Mouse (Mus musculus) neural tube, embryonic 13.5 days (tissue): ENCODE measurements around the gene Sdc4. TPM values are rescaled to one million over a fixed set of nuclear protein-coding genes. Genes with fewer than 3 reads are reported as not detected.

Experiments used
- ATAC-seq: fragments of 200-750 bp; cut with Nextera tagmentation; 2 replicates; pipeline ENCODE4 v1.8.0; 2017; ENCODE audit warnings: low read depth, mild to moderate bottlenecking, moderate TSS enrichment, moderate library complexity
- H3K27ac ChIP-seq: fragments of 300-500 bp; sonication (generic); replicated peaks from 2 replicates; pipeline ENCODE4 v1.5.1; 2015; ENCODE audit warnings: moderate library complexity, mild to moderate bottlenecking, inconsistent platforms
- H3K27me3 ChIP-seq: fragments of 300-500 bp; sonication (generic); 2 replicates; pipeline ENCODE4 v1.6.1; 2015; ENCODE audit warnings: mild to moderate bottlenecking, inconsistent platforms
- H3K36me3 ChIP-seq: fragments of 300-500 bp; sonication (generic); 2 replicates; pipeline ENCODE4 v1.6.1; 2015; ENCODE audit warnings: mild to moderate bottlenecking, inconsistent platforms
- H3K4me1 ChIP-seq: fragments of 300-500 bp; sonication (generic); replicated peaks from 2 replicates; pipeline ENCODE4 v1.6.1; 2015; ENCODE audit warnings: inconsistent platforms
- H3K4me2 ChIP-seq: fragments of 300-500 bp; sonication (generic); 2 replicates; pipeline ENCODE4 v1.6.1; 2015; ENCODE audit warnings: inconsistent platforms, mild to moderate bottlenecking, moderate library complexity
- H3K4me3 ChIP-seq: fragments of 300-500 bp; sonication (generic); 2 replicates; pipeline ENCODE4 v1.5.1; 2015; ENCODE audit warnings: mild to moderate bottlenecking, inconsistent platforms
- H3K9ac ChIP-seq: fragments of 300-500 bp; sonication (generic); 2 replicates; pipeline ENCODE4 v1.6.1; 2015; ENCODE audit warnings: moderate library complexity, mild to moderate bottlenecking, inconsistent platforms
- H3K9me3 ChIP-seq: fragments of 300-500 bp; sonication (generic); 2 replicates; pipeline ENCODE4 v1.6.1; 2016; ENCODE audit warnings: inconsistent platforms
- WGBS: fragments of 180-500 bp; shearing (Covaris S2); methylation state at CpG from one replicate; pipeline ENCODE4 v1.1.7; 2015; 5-methylcytosine and 5-hydroxymethylcytosine counted together
- polyA plus RNA-seq: library from polyadenylated mRNA; unstranded; fragments of >200 nt; fragmentation: Nextera tagmentation; extraction: Ambion mirVana; gene quantifications from 2 replicates; pipeline ENCODE4 v1.2.1, GENCODE M21; 2015

Gene Sdc4
- polyA plus RNA-seq, result 9.4 and 12.1 TPM in 2 replicates

DNA sequence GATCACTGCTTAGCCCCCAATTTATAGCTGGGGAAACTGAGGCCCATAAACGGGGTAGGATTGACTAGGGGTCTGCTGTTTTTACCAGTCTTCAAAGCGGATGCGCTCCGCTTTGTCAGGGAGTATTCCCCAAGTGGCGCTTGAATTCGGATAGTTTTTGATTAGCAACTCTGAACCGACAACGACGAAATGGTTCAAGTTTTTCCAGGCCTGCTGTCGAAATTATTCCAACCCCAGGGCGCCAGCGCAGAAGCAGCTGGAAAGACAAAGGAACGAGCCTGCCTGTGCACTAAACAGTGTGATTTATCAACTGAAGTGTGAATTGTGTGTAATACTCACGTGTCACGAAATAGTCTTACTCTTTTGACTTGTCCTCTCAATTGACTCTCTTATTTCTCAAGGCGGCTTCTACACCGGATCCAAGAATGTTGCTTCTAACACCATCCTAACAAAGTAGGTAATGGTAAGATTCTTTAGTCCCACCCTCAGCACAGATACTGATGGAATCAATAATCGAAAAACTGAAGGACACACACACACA lies at the start of gene Sdc4:
Sdc4 (minus strand) TSS at position 428 of the 541 bp plus-strand sequence.
- 5% methylated on average over 18 of the region's 18 CpGs for WGBS

DNA sequence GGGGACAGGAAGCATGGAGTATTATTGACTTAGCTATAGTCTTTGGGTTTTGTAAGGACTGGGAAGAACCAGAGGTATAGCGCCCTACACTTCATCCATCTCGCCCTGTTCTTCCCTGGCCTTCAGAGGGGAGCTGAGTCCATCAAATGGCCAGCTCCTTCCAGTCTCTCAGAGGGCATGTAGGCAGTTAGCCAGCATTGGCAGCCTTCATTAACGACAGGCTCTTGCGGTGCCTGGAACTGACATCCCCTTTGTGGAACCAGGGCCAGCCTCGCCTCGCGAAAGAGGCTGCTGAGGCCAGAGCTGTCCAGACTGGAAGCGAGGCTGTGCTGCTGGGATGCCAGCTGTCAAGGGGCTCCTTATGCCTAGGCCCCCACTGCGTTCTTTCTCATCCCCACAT lies 44.1 kb upstream of the Sdc4 start:
- H3K27me3 ChIP-seq, result peaks cover 27% of the 10 kb centered on the region
- H3K9ac ChIP-seq, result no peak overlapping the region
- no peak overlapping the region for H3K27ac ChIP-seq
- no peak for ATAC-seq
- no peak overlapping the region for H3K4me3 ChIP-seq
- 69% methylated on average over 9 of the region's 9 CpGs for WGBS
- no peaks in the 10 kb centered on the region for H3K9me3 ChIP-seq
- peaks cover 11% of the 10 kb centered on the region for H3K36me3 ChIP-seq
- H3K4me1 ChIP-seq, result peaks cover 21% of the 10 kb centered on the region
- no peak overlapping the region for H3K4me2 ChIP-seq

More for the DNA sequence above, at the start of gene Sdc4:
- Histone ChIP-seq H3K9ac (peak within 1 kb of the TSS; percentile 71), H3K27me3 (peaks cover 22% of the 10 kb centered on the region), H3K9me3 (no peaks in the 10 kb centered on the region), H3K36me3 (no peaks in the 10 kb centered on the region), H3K4me2 (peak within 1 kb of the TSS; percentile 92), H3K27ac (no peak within 1 kb of the TSS), H3K4me3 (peak within 1 kb of the TSS; percentile 51), H3K4me1 (peaks cover 26% of the 10 kb centered on the region)
- ATAC-seq, result peak; percentile 44; the same call in 1 of the 2 replicates

GRCm38 (mm10) chr2:164487115-164487527 lies 43.4 kb upstream of the Sdc4 start:
- no peak for ATAC-seq
- WGBS, result 12% methylated on average over 11 of the region's 11 CpGs
- peak overlapping the region; percentile 100 for H3K4me2 ChIP-seq
- peaks cover 27% of the 10 kb centered on the region for H3K27me3 ChIP-seq
- H3K4me1 ChIP-seq, result peaks cover 21% of the 10 kb centered on the region
- no peaks in the 10 kb centered on the region for H3K9me3 ChIP-seq
- H3K36me3 ChIP-seq, result peaks cover 11% of the 10 kb centered on the region
- H3K9ac ChIP-seq, result peak overlapping the region; percentile 78
- H3K4me3 ChIP-seq, result peak overlapping the region; percentile 71
- no peak overlapping the region for H3K27ac ChIP-seq

- ATAC-seq, result peak; percentile 63
- Histone ChIP-seq H3K9ac (peak overlapping the region; percentile 78), H3K27me3 (peaks cover 27% of the 10 kb centered on the region), H3K27ac (no peak overlapping the region), H3K4me1 (peaks cover 21% of the 10 kb centered on the region), H3K9me3 (no peaks in the 10 kb centered on the region), H3K36me3 (peaks cover 11% of the 10 kb centered on the region), H3K4me2 (peak overlapping the region; percentile 100), H3K4me3 (peak overlapping the region; percentile 71)
- under 1% methylated on average over 80 of the region's 90 CpGs for WGBS
Observed at GRCm38 (mm10) chr2:164486258-164487114, 42.8 kb upstream of the Sdc4 start.

GRCm38 (mm10) chr2:164485681-164486257 lies 42.1 kb upstream of the Sdc4 start, which contains the start of gene Dbndd2:
Dbndd2 (plus strand) TSS chr2:164486106.
- H3K9ac ChIP-seq, result peak within 1 kb of the TSS; percentile 78
- no peak within 1 kb of the TSS for H3K27ac ChIP-seq

DNA sequence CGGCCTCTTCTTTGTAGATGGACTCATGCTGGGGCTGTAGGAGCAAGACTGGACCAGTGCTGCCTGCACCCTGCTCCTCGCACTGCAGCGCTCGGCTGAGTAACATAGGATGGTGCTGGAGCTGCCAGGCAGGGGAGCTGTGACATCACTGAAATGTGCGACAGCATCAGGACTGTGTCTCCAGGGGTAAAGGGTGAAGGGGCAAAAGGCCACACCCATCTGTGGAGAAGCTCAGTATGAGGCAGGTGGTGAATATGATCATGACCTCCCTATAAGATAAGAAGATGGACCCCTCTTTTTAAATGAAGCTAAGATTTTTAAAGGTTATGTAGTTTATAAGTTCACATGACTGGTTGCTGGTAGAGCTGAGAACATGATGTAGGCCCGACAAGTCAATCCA lies 29.9 kb upstream of the Sdc4 start, which contains the start of gene Trp53tg5:
Trp53tg5 (minus strand) TSS at position 101 of the 400 bp plus-strand sequence.
- Histone ChIP-seq H3K36me3 (peaks cover 73% of the 10 kb centered on the region), H3K4me1 (no peaks in the 10 kb centered on the region), H3K9ac (no peak within 1 kb of the TSS), H3K4me3 (no peak within 1 kb of the TSS), H3K27me3 (no peaks in the 10 kb centered on the region), H3K9me3 (no peaks in the 10 kb centered on the region), H3K27ac (no peak within 1 kb of the TSS), H3K4me2 (no peak within 1 kb of the TSS)
- no peak for ATAC-seq
- 93% methylated on average over 6 of the region's 6 CpGs for WGBS

More at GRCm38 (mm10) chr2:164485681-164486257, 42.1 kb upstream of the Sdc4 start, which contains the start of gene Dbndd2:
- peak within 1 kb of the TSS; percentile 71 for H3K4me3 ChIP-seq
- WGBS, result 2% methylated on average over 26 of the region's 26 CpGs
- peaks cover 27% of the 10 kb centered on the region for H3K27me3 ChIP-seq
- H3K4me2 ChIP-seq, result peak within 1 kb of the TSS; percentile 100
- ATAC-seq, result peak; percentile 60
- H3K36me3 ChIP-seq, result peaks cover 9% of the 10 kb centered on the region
- no peaks in the 10 kb centered on the region for H3K9me3 ChIP-seq
- H3K4me1 ChIP-seq, result peaks cover 21% of the 10 kb centered on the region

DNA sequence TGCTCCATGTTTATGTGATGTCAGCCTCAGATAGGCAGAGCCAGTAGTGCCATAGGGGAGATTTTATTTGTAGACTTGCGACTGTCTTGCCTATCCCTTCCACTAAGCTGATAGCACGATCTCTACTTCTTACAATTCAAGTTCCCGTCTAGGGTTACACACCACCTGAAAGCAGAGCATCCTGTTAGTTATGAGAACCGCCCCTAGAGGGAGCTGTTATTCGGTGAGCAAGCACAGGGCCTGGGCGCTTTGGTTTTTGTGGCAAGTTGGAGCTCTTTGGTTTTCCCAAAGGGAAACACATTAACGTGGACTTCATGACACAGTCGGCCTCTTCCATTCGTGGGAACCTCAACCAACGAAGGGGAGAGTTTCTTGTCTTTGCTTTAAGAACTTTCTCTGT lies 26.6 kb upstream of the Sdc4 start:
- no peak overlapping the region for H3K27ac ChIP-seq
- no peak for ATAC-seq
- no peaks in the 10 kb centered on the region for H3K9me3 ChIP-seq
- peaks cover 81% of the 10 kb centered on the region for H3K36me3 ChIP-seq
- H3K27me3 ChIP-seq, result no peaks in the 10 kb centered on the region
- no peak overlapping the region for H3K4me2 ChIP-seq
- WGBS, result 31% methylated on average over 10 of the region's 10 CpGs
- no peak overlapping the region for H3K4me3 ChIP-seq
- no peaks in the 10 kb centered on the region for H3K4me1 ChIP-seq
- no peak overlapping the region for H3K9ac ChIP-seq

DNA sequence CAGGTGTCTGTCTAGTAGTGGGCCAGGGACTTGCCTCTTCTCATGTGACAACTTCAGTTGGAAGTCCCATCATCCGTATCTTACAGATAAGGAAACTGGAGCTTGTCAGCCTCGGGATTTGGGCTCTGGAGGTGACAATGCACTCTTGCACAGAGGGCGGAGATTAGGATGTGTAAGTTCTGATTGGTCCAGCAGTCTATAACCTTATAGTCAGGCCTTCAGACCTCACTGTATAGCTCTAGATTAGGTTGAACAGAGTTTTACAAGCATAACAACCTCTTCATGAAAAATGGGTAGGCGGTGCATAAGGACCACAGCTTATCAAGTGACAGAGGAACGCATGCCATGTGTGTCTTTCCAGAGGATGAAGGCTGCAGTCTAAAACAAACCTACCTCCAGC lies 23.1 kb upstream of the Sdc4 start:
- no peak for ATAC-seq
- Histone ChIP-seq H3K27ac (no peak overlapping the region), H3K4me2 (no peak overlapping the region), H3K9ac (no peak overlapping the region), H3K36me3 (peaks cover 76% of the 10 kb centered on the region), H3K4me3 (no peak overlapping the region), H3K27me3 (no peaks in the 10 kb centered on the region), H3K4me1 (peaks cover 10% of the 10 kb centered on the region), H3K9me3 (no peaks in the 10 kb centered on the region)
- WGBS, result 88% methylated on average over 5 of the region's 5 CpGs

GRCm38 (mm10) chr2:164465161-164465560 lies 21.5 kb upstream of the Sdc4 start:
- no peak overlapping the region for H3K4me3 ChIP-seq
- H3K36me3 ChIP-seq, result peaks cover 67% of the 10 kb centered on the region
- H3K27ac ChIP-seq, result no peak overlapping the region
- no peaks in the 10 kb centered on the region for H3K9me3 ChIP-seq
- ATAC-seq, result no peak
- H3K4me1 ChIP-seq, result peaks cover 14% of the 10 kb centered on the region
- no peaks in the 10 kb centered on the region for H3K27me3 ChIP-seq
- H3K9ac ChIP-seq, result no peak overlapping the region
- H3K4me2 ChIP-seq, result no peak overlapping the region

GRCm38 (mm10) chr2:164460745-164461551 lies 17.3 kb upstream of the Sdc4 start, which contains the start of gene Gm20458:
Gm20458 (plus strand) TSS chr2:164460967.
- peak within 1 kb of the TSS; percentile 83 for H3K9ac ChIP-seq
- under 1% methylated on average over 72 of the region's 79 CpGs for WGBS
- peak within 1 kb of the TSS; percentile 87 for H3K4me2 ChIP-seq
- peaks cover 28% of the 10 kb centered on the region for H3K36me3 ChIP-seq
- no peaks in the 10 kb centered on the region for H3K27me3 ChIP-seq
- H3K4me1 ChIP-seq, result peaks cover 25% of the 10 kb centered on the region
- H3K9me3 ChIP-seq, result no peaks in the 10 kb centered on the region
- H3K27ac ChIP-seq, result peak within 1 kb of the TSS; percentile 93
- H3K4me3 ChIP-seq, result peak within 1 kb of the TSS; percentile 94
- peak; percentile 100 for ATAC-seq

DNA sequence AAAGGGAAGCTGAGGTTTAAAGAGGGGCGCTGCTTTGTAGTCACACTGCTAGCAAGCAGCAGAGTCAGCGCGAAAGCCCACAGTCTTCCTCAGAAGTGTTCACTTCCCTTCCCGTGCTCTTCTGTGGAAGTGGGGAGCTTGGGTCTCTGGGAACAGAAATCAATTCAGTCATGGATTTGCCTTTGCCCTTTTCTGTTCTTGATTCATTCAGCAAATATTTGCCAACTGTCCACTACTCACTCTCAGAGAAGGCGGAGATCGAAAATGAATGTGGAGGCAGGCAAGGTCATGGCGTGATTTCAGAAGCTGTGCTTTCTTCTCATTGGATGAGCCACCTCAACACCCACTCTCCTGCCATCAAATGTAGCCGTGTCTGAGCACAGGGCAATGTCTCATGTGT lies 14.8 kb upstream of the Sdc4 start:
- no peak for ATAC-seq
- Histone ChIP-seq H3K27ac (no peak overlapping the region), H3K36me3 (peaks cover 7% of the 10 kb centered on the region), H3K27me3 (no peaks in the 10 kb centered on the region), H3K4me2 (no peak overlapping the region), H3K4me1 (peaks cover 25% of the 10 kb centered on the region), H3K9ac (no peak overlapping the region), H3K9me3 (no peaks in the 10 kb centered on the region), H3K4me3 (no peak overlapping the region)
- WGBS, result 88% methylated on average over 8 of the region's 8 CpGs
